Mouse (Mus musculus): Measurements from ENCODE around the gene Fam189b. TPM values are rescaled to one million over a fixed set of nuclear protein-coding genes. Genes with fewer than 3 reads are reported as not detected.

Fam189b gene
- 0.09 and 0.54 TPM in 2 replicates for total RNA-seq (2014; rRNA removed)
- 1.8 and 4.1 TPM in 2 replicates for polyA plus RNA-seq (2012; rRNA removed)

DNA sequence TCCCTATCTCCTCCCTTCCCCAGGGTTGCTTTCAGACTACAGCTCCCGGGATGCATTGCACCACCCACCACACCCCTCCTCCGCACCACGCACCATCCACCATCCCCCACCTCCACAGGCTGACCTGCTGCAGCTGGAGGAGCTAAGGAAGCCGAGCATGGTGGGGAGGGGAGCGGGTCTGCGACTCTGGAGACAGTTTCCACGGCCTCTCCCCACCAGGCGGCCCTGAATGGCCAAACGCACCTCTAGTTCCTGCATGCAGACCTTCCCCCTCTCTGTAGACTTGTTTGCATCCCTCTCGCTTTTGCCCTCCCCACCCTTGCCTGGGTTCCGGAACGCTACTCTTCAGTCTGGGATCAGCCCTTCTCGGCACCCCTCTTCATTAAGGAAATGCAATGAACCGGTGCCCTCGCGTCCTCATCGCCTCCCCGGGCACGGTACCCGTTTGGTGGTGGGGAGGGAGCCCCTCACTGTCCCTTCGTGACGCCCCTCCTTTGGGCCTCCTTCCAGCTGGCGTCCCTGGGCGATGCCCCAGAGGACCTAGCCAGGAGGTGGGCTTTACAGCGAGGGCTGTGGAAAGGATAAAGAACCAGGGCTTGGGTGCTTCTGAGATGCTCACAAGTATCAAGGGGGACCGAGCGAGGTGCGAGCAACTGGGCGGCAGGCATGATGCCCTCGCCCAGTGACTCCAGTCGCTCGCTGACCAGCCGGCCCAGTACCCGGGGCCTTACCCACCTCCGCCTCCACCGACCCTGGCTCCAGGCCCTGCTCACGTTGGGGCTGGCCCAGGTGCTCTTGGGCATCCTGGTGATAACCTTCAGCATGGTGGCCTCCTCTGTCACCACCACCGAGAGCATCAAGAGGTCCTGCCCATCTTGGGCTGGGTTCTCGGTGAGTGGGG is at the start of gene Fam189b:
TSS of gene Fam189b (plus strand) at position 86 of the 901 bp plus-strand sequence.
- Histone ChIP-seq H3K36me3 (ENCODE audit: control insufficient read depth, insufficient read depth, low read length) (peaks cover 8% of the 10 kb centered on the region; the same call in 1 of the 2 replicates), H3K79me2 (ENCODE audit: control insufficient read depth, insufficient read depth, low read length) (no peaks in the 10 kb centered on the region), H3K9ac (ENCODE audit: low read depth, low read length) (peak within 1 kb of the TSS; percentile 48), H3K4me1 (ENCODE audit: control insufficient read depth, insufficient read depth, low read length) (peaks cover under 1% of the 10 kb centered on the region), H3K27ac (replicated peaks; ENCODE audit: insufficient read depth, low read depth, low read length) (no peak within 1 kb of the TSS), H3K27me3 (ENCODE audit: control insufficient read depth, insufficient read depth, low read length) (no peaks in the 10 kb centered on the region), H3K4me3 (ENCODE audit: insufficient read depth, low read depth, low read length) (peak within 1 kb of the TSS; percentile 72)
- DNase-seq (ENCODE audit: extremely low read depth, low read depth, low spot score) = peak; percentile 43
- WGBS = 29% methylated on average over 39 of the region's 39 CpGs
- TF ChIP-seq POLR2A (IDR thresholded peaks at IDR 0.05; ENCODE audit: extremely low read depth, insufficient read depth, low read length) = no peak
- no peak for TF ChIP-seq CTCF (IDR thresholded peaks at IDR 0.05; ENCODE audit: low read depth, low read length)

- peaks cover 4% of the 10 kb centered on the region; the same call in 1 of the 2 replicates for H3K79me2 ChIP-seq (ENCODE audit: control insufficient read depth, insufficient read depth, low read length)
- no peaks in the 10 kb centered on the region for H3K27me3 ChIP-seq (ENCODE audit: control insufficient read depth, insufficient read depth, low read length)
- WGBS = 15% methylated on average over 1 of the region's 1 CpGs
- H3K36me3 ChIP-seq (ENCODE audit: control insufficient read depth, insufficient read depth, low read length) = no peaks in the 10 kb centered on the region
- peak overlapping the region; percentile 73 for H3K27ac ChIP-seq (replicated peaks; ENCODE audit: insufficient read depth, low read depth, low read length)
- H3K9ac ChIP-seq (ENCODE audit: low read depth, low read length) = no peak overlapping the region
- TF ChIP-seq CTCF (IDR thresholded peaks at IDR 0.05; ENCODE audit: low read depth, low read length) (no peak), POLR2A (IDR thresholded peaks at IDR 0.05; ENCODE audit: extremely low read depth, insufficient read depth, low read length) (no peak)
- no peak for DNase-seq (ENCODE audit: extremely low read depth, low read depth, low spot score)
- H3K4me3 ChIP-seq (ENCODE audit: insufficient read depth, low read depth, low read length) = no peak overlapping the region
- peaks cover 25% of the 10 kb centered on the region for H3K4me1 ChIP-seq (ENCODE audit: control insufficient read depth, insufficient read depth, low read length)
Observed at GRCm38 (mm10) chr3:89133752-89134151, 49.2 kb upstream of the Fam189b start.

GRCm38 (mm10) chr3:89135958-89136357 is 47.0 kb upstream of the Fam189b start, which contains the start of gene Pklr:
TSS of gene Pklr (plus strand) at chr3:89136142.
- Histone ChIP-seq H3K4me1 (ENCODE audit: control insufficient read depth, insufficient read depth, low read length) (peaks cover 32% of the 10 kb centered on the region), H3K27me3 (ENCODE audit: control insufficient read depth, insufficient read depth, low read length) (no peaks in the 10 kb centered on the region), H3K36me3 (ENCODE audit: control insufficient read depth, insufficient read depth, low read length) (peaks cover 3% of the 10 kb centered on the region; the same call in 1 of the 2 replicates), H3K27ac (replicated peaks; ENCODE audit: insufficient read depth, low read depth, low read length) (peak within 1 kb of the TSS; percentile 95), H3K4me3 (ENCODE audit: insufficient read depth, low read depth, low read length) (peak within 1 kb of the TSS; percentile 89), H3K79me2 (ENCODE audit: control insufficient read depth, insufficient read depth, low read length) (peaks cover 4% of the 10 kb centered on the region; the same call in 1 of the 2 replicates), H3K9ac (ENCODE audit: low read depth, low read length) (peak within 1 kb of the TSS; percentile 94)
- no peak for DNase-seq (ENCODE audit: extremely low read depth, low read depth, low spot score)
- 25% methylated on average over 3 of the region's 3 CpGs for WGBS
- no peak for TF ChIP-seq CTCF (IDR thresholded peaks at IDR 0.05; ENCODE audit: low read depth, low read length)
- no peak for TF ChIP-seq POLR2A (IDR thresholded peaks at IDR 0.05; ENCODE audit: extremely low read depth, insufficient read depth, low read length)

GRCm38 (mm10) chr3:89136365-89136764 is 46.6 kb upstream of the Fam189b start:
- Histone ChIP-seq H3K9ac (ENCODE audit: low read depth, low read length) (peak overlapping the region; percentile 94), H3K79me2 (ENCODE audit: control insufficient read depth, insufficient read depth, low read length) (peaks cover 4% of the 10 kb centered on the region; the same call in 1 of the 2 replicates), H3K27me3 (ENCODE audit: control insufficient read depth, insufficient read depth, low read length) (no peaks in the 10 kb centered on the region), H3K4me1 (ENCODE audit: control insufficient read depth, insufficient read depth, low read length) (peaks cover 35% of the 10 kb centered on the region), H3K4me3 (ENCODE audit: insufficient read depth, low read depth, low read length) (peak overlapping the region; percentile 89), H3K36me3 (ENCODE audit: control insufficient read depth, insufficient read depth, low read length) (peaks cover 6% of the 10 kb centered on the region; the same call in 1 of the 2 replicates), H3K27ac (replicated peaks; ENCODE audit: insufficient read depth, low read depth, low read length) (peak overlapping the region; percentile 95)
- TF ChIP-seq CTCF (IDR thresholded peaks at IDR 0.05; ENCODE audit: low read depth, low read length) (peak; percentile 52), POLR2A (IDR thresholded peaks at IDR 0.05; ENCODE audit: extremely low read depth, insufficient read depth, low read length) (peak; percentile 98)
- WGBS = 10% methylated on average over 9 of the region's 9 CpGs
- peak; percentile 95 for DNase-seq (ENCODE audit: extremely low read depth, low read depth, low spot score)

GRCm38 (mm10) chr3:89144821-89145220 is 38.1 kb upstream of the Fam189b start:
- DNase-seq (ENCODE audit: extremely low read depth, low read depth, low spot score) = no peak
- Histone ChIP-seq H3K4me1 (ENCODE audit: control insufficient read depth, insufficient read depth, low read length) (peaks cover 8% of the 10 kb centered on the region), H3K27ac (replicated peaks; ENCODE audit: insufficient read depth, low read depth, low read length) (no peak overlapping the region), H3K79me2 (ENCODE audit: control insufficient read depth, insufficient read depth, low read length) (no peaks in the 10 kb centered on the region), H3K27me3 (ENCODE audit: control insufficient read depth, insufficient read depth, low read length) (no peaks in the 10 kb centered on the region), H3K36me3 (ENCODE audit: control insufficient read depth, insufficient read depth, low read length) (peaks cover 32% of the 10 kb centered on the region), H3K4me3 (ENCODE audit: insufficient read depth, low read depth, low read length) (no peak overlapping the region), H3K9ac (ENCODE audit: low read depth, low read length) (no peak overlapping the region)
- 76% methylated on average over 10 of the region's 10 CpGs for WGBS
- TF ChIP-seq POLR2A (IDR thresholded peaks at IDR 0.05; ENCODE audit: extremely low read depth, insufficient read depth, low read length) (no peak), CTCF (IDR thresholded peaks at IDR 0.05; ENCODE audit: low read depth, low read length) (no peak)

Data from liver, adult 2 months (tissue).